Mouse (Mus musculus) left cerebral cortex, adult 11 months (tissue): Measurements from ENCODE around the gene Exoc3l.

ENCODE experiments used
- DNase-seq: peaks from one replicate; pipeline ENCODE4 v3.0.0; 2022; ENCODE audit warnings: low spot score

The Exoc3l gene

GRCm38 (mm10) chr8:105313622-105314402, 17.9 kb upstream of the Exoc3l start:
- no peak for DNase-seq

GRCm38 (mm10) chr8:105312891-105313481, 17.1 kb upstream of the Exoc3l start:
- no peak for DNase-seq

GRCm38 (mm10) chr8:105311718-105312117, 15.8 kb upstream of the Exoc3l start:
- no peak for DNase-seq

- DNase-seq, result no peak
Measured at GRCm38 (mm10) chr8:105310118-105310517, 14.2 kb upstream of the Exoc3l start.

- no peak for DNase-seq
Measured at GRCm38 (mm10) chr8:105309142-105309847, 13.4 kb upstream of the Exoc3l start.

- DNase-seq, result no peak
Measured at GRCm38 (mm10) chr8:105308428-105308827, 12.5 kb upstream of the Exoc3l start.

GRCm38 (mm10) chr8:105307670-105308069, 11.8 kb upstream of the Exoc3l start:
- DNase-seq, result no peak

- no peak for DNase-seq
Measured at GRCm38 (mm10) chr8:105306146-105306691, 10.3 kb upstream of the Exoc3l start.

- DNase-seq, result no peak
Measured at GRCm38 (mm10) chr8:105305211-105306145, 9.6 kb upstream of the Exoc3l start, which contains the start of gene Elmo3. Gene Elmo3, plus strand, starts transcription at chr8:105305601.

GRCm38 (mm10) chr8:105304325-105305210, 8.7 kb upstream of the Exoc3l start:
- DNase-seq, result no peak

- DNase-seq, result no peak
Measured at GRCm38 (mm10) chr8:105303874-105304273, 8.0 kb upstream of the Exoc3l start.

- DNase-seq, result no peak
Measured at GRCm38 (mm10) chr8:105303396-105303795, 7.5 kb upstream of the Exoc3l start.

- no peak for DNase-seq
Measured at GRCm38 (mm10) chr8:105299962-105300361, 4.1 kb upstream of the Exoc3l start.

- DNase-seq, result no peak
Measured at GRCm38 (mm10) chr8:105298351-105299252, 2.7 kb upstream of the Exoc3l start.

- DNase-seq, result peak; percentile 82
Measured at GRCm38 (mm10) chr8:105297511-105298192, 1.8 kb upstream of the Exoc3l start, which contains the start of gene E2f4. Gene E2f4, plus strand, starts transcription at chr8:105297663.

- DNase-seq, result no peak
Measured at GRCm38 (mm10) chr8:105295256-105295655, 645 bp downstream of the Exoc3l start.

- DNase-seq, result no peak
Measured at GRCm38 (mm10) chr8:105294776-105295175, 1.1 kb downstream of the Exoc3l start.

- DNase-seq, result no peak
Measured at GRCm38 (mm10) chr8:105293405-105293804, 2.5 kb downstream of the Exoc3l start.

- DNase-seq, result no peak
Measured at GRCm38 (mm10) chr8:105292471-105292870, 3.4 kb downstream of the Exoc3l start.
